In genomic region chr3:145017807-145018206, GRCm38 (mm10) we compare ENCODE assay signal across 49 mouse cellular contexts. TPM values are rescaled to one million over a fixed set of nuclear protein-coding genes. Genes with fewer than 3 reads are reported as not detected.
"Had no signal": no experiment of that assay in that cellular context is flagged by ENCODE, and none has a peak within 500 bp of the region (broad histone marks: within the 10 kb centered on the region; RNA-seq: fewer than 3 reads in every experiment).

No protein-coding gene starts in this region.

- H3K4me1 ChIP-seq: heart, embryonic 10.5 days; heart, embryonic 13.5 days; heart, embryonic 15.5 days; hindbrain, embryonic 10.5 days; hindbrain, embryonic 12.5 days; hindbrain, embryonic 13.5 days; hindbrain, embryonic 15.5 days; intestine, embryonic 15.5 days; kidney, embryonic 15.5 days had no signal

- H3K27ac ChIP-seq: heart, embryonic 10.5 days; heart, embryonic 13.5 days; heart, embryonic 15.5 days; hindbrain, embryonic 10.5 days; hindbrain, embryonic 12.5 days; hindbrain, embryonic 13.5 days; hindbrain, embryonic 14.5 days; hindbrain, embryonic 15.5 days; hindbrain, postnatal 0 days; intestine, embryonic 15.5 days; kidney, embryonic 15.5 days; kidney, postnatal 0 days; layer of hippocampus, adult 2 months; left cerebral cortex, adult 2 months had no signal

- H3K36me3 ChIP-seq: heart, embryonic 10.5 days; heart, embryonic 13.5 days; heart, embryonic 15.5 days; hindbrain, embryonic 10.5 days; hindbrain, embryonic 12.5 days; hindbrain, embryonic 13.5 days; hindbrain, embryonic 15.5 days; intestine, embryonic 15.5 days; kidney, embryonic 15.5 days had no signal

- H3K27me3 ChIP-seq: heart, embryonic 13.5 days; heart, embryonic 15.5 days; hindbrain, embryonic 12.5 days; hindbrain, embryonic 13.5 days; hindbrain, embryonic 15.5 days; intestine, embryonic 15.5 days; kidney, embryonic 15.5 days had no signal

- ATAC-seq: hindbrain, embryonic 16.5 days; hindbrain, postnatal 0 days; inflammation-experienced regulatory T-cells, adult 6 months; intestine, embryonic 15.5 days; intestine, embryonic 16.5 days; intestine, postnatal 0 days had no signal

- H3K4me2 ChIP-seq: heart, embryonic 11.5 days; heart, embryonic 13.5 days; heart, embryonic 15.5 days; hindbrain, embryonic 12.5 days; hindbrain, embryonic 13.5 days; hindbrain, embryonic 14.5 days; hindbrain, embryonic 15.5 days; intestine, embryonic 15.5 days; kidney, embryonic 15.5 days had no signal

- H3K9ac ChIP-seq: heart, embryonic 13.5 days; heart, embryonic 15.5 days; hindbrain, embryonic 12.5 days; hindbrain, embryonic 13.5 days; hindbrain, embryonic 14.5 days; hindbrain, embryonic 15.5 days; intestine, embryonic 15.5 days; kidney, embryonic 15.5 days had no signal

- H3K9me3 ChIP-seq: heart, embryonic 10.5 days; heart, embryonic 13.5 days; heart, embryonic 15.5 days; hindbrain, embryonic 10.5 days; hindbrain, embryonic 12.5 days; hindbrain, embryonic 13.5 days; hindbrain, embryonic 15.5 days; intestine, embryonic 15.5 days; kidney, embryonic 15.5 days had no signal

- DNase-seq: heart, postnatal 14 days; heart, postnatal 36 days; heart, postnatal 4 days; kidney, adult 11 months; kidney, adult 18-20 months; kidney, adult 2 months; kidney, adult 8-10 months; kidney, adult 9 months; kidney, postnatal 10 days; kidney, postnatal 14 days; kidney, postnatal 25 days; kidney, postnatal 36 days; kidney, postnatal 4 days; layer of hippocampus, adult 9-11 months; layer of hippocampus, postnatal 36 days had no signal

- H3K4me3 ChIP-seq: heart, embryonic 10.5 days; heart, embryonic 13.5 days; heart, embryonic 15.5 days; hindbrain, embryonic 10.5 days; hindbrain, embryonic 12.5 days; hindbrain, embryonic 13.5 days; hindbrain, embryonic 15.5 days; intestine, embryonic 15.5 days; kidney, embryonic 15.5 days; layer of hippocampus, adult 2 months; left cerebral cortex, adult 2 months had no signal

RNA-seq across cellular contexts. Expression of gene Clca1, which starts 14.8 kb away (rescaled TPM):
- total RNA-seq: heart, postnatal 25 days; heart, postnatal 36 days; heart, postnatal 4 days; hematopoietic stem cell, adult 5-6 weeks; hindbrain, postnatal 0 days; layer of hippocampus, adult 2 months; layer of hippocampus, adult 8-10 months; layer of hippocampus, postnatal 10 days; layer of hippocampus, postnatal 14 days; layer of hippocampus, postnatal 25 days; layer of hippocampus, postnatal 36 days; left cerebral cortex, adult 18-20 months; left cerebral cortex, adult 2 months; left cerebral cortex, adult 8-10 months had no signal
- polyA plus RNA-seq: heart, embryonic 11.5 days; heart, embryonic 13.5 days; heart, embryonic 15.5 days; heart, postnatal 0 days; hindbrain, embryonic 10.5 days; hindbrain, embryonic 11.5 days; hindbrain, embryonic 12.5 days; hindbrain, embryonic 13.5 days; hindbrain, embryonic 14.5 days; hindbrain, embryonic 15.5 days; hindbrain, embryonic 16.5 days; hindbrain, postnatal 0 days; inflammation-experienced regulatory T-cells, adult 6 months; kidney, postnatal 0 days had no signal

RNA-seq across cellular contexts. Expression of gene Clca4a, which starts 43.0 kb away (rescaled TPM):
- total RNA-seq: heart, postnatal 14 days; heart, postnatal 25 days; heart, postnatal 36 days; heart, postnatal 4 days; hematopoietic stem cell, adult 5-6 weeks; hindbrain, postnatal 0 days; layer of hippocampus, adult 18-20 months; layer of hippocampus, adult 2 months; layer of hippocampus, adult 8-10 months; layer of hippocampus, postnatal 10 days; layer of hippocampus, postnatal 14 days; layer of hippocampus, postnatal 25 days; layer of hippocampus, postnatal 36 days; left cerebral cortex, adult 18-20 months; left cerebral cortex, adult 2 months; left cerebral cortex, adult 8-10 months had no signal
- polyA plus RNA-seq: heart, embryonic 11.5 days; heart, embryonic 13.5 days; heart, embryonic 14.5 days; heart, embryonic 15.5 days; heart, postnatal 0 days; hindbrain, embryonic 10.5 days; hindbrain, embryonic 11.5 days; hindbrain, embryonic 12.5 days; hindbrain, embryonic 13.5 days; hindbrain, embryonic 14.5 days; hindbrain, embryonic 16.5 days; hindbrain, postnatal 0 days; inflammation-experienced regulatory T-cells, adult 6 months; intestine, embryonic 14.5 days; intestine, embryonic 15.5 days; intestine, embryonic 16.5 days; kidney, adult 2 months; kidney, embryonic 14.5 days; kidney, embryonic 15.5 days; kidney, embryonic 16.5 days; kidney, postnatal 0 days had no signal
